Comparison of ENCODE assay signal across 7 mouse cellular contexts in the genomic region with DNA sequence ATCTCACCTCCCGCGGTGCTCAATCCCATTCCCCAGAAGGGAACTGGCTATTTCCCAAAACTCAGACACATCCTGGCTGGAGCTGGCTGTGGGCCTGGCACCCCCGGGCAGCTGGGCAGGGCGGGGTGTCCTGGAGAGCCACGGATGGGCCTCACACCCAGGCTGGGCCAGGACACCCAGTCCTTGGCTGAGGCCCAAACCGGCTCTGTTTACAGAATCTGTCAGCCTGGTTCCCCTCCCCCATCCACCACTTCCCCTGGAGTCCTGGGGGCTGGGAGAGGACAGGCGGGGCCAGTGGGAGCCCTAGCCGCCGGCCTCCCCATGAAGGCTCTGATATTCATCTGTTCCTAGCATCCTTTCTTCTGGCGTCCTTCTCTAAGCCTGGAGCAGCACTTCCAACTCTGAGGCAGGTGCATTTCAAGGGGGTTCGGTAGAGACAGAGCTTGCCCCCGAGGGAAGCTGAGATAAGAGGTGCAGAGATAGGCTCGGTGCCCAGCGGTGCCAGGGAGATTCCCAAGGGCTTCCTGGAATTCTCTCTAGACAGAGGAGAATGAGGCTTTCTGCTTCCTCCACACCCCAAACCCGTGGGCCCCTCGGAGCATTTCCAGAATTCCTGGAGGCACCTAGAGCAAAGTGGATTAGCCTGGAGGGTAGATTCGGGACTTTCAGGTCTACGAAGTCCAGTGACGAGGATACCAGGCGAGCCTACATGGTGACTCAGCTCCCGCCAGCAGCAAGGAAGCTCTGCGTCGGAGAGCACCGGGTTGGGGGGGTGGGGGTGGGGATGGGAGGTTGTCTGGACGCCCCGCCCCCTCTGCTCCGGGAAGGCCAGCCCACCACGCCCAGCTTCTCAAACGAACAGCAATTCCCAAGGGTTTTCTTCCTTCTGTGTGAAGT. TPM values are rescaled to one million over a fixed set of nuclear protein-coding genes. Genes with fewer than 3 reads are reported as not detected.
DNase-seq lines count a peak whose midpoint lies in the region; ATAC-seq and TF ChIP-seq lines count a peak whose summit lies in the region.

No protein-coding gene starts in this region.

- TF ChIP-seq POLR2A in small intestine, adult 2 months (IDR thresholded peaks at IDR 0.05; ENCODE audit: low read depth, low read length), result peak; percentile 52

- H3K36me3 ChIP-seq in limb, embryonic 10.5 days, result no peaks in the 10 kb centered on the region
- H3K36me3 ChIP-seq in midbrain, embryonic 12.5 days, result no peaks in the 10 kb centered on the region
- H3K36me3 ChIP-seq in small intestine, adult 2 months (ENCODE audit: control insufficient read depth, insufficient read depth, low read length), result no peaks in the 10 kb centered on the region

- H3K9me3 ChIP-seq in limb, embryonic 10.5 days (replicated peaks), result no peaks in the 10 kb centered on the region
- H3K9me3 ChIP-seq in midbrain, embryonic 12.5 days, result no peaks in the 10 kb centered on the region

- no peak for TF ChIP-seq CTCF in small intestine, adult 2 months (IDR thresholded peaks at IDR 0.05; ENCODE audit: extremely low read depth, insufficient read length, insufficient replicate concordance, low read depth, low read length)

- peak overlapping the region; percentile 40 for H3K9ac ChIP-seq in midbrain, embryonic 12.5 days (replicated peaks)

- 1% methylated on average over 29 of the region's 29 CpGs for WGBS in limb, embryonic 10.5 days
- WGBS in midbrain, embryonic 12.5 days, result under 1% methylated on average over 29 of the region's 29 CpGs
- WGBS in small intestine, adult 2 months, result 2% methylated on average over 29 of the region's 29 CpGs

- peak; percentile 73 to 88 for DNase-seq in adrenal gland, adult 18-20 months (ENCODE audit: low spot score in 2 of 2)
- DNase-seq in embryo, embryonic 11.5 days (ENCODE audit: low read depth, low spot score), result peak; percentile 31
- peak; percentile 100 for DNase-seq in heart, adult 11 months
- DNase-seq in kidney, adult 18-20 months, result peak; percentile 96
- DNase-seq in limb, embryonic 10.5 days (ENCODE audit: low spot score), result peak; percentile 47

- H3K27me3 ChIP-seq in limb, embryonic 10.5 days (ENCODE audit: low read depth, poor library complexity, severe bottlenecking), result peaks cover 3% of the 10 kb centered on the region
- H3K27me3 ChIP-seq in midbrain, embryonic 12.5 days, result no peaks in the 10 kb centered on the region
- no peaks in the 10 kb centered on the region for H3K27me3 ChIP-seq in small intestine, adult 2 months (ENCODE audit: control insufficient read depth, insufficient read depth, low read length)

- no peak overlapping the region; the same call in 1 of the 2 replicates for H3K27ac ChIP-seq in limb, embryonic 10.5 days
- H3K27ac ChIP-seq in midbrain, embryonic 12.5 days (replicated peaks), result no peak overlapping the region
- H3K27ac ChIP-seq in small intestine, adult 2 months (ENCODE audit: insufficient read depth, low read depth, low read length), result peak overlapping the region; percentile 96

- H3K4me1 ChIP-seq in limb, embryonic 10.5 days, result peaks cover 18% of the 10 kb centered on the region
- H3K4me1 ChIP-seq in midbrain, embryonic 12.5 days, result peaks cover 15% of the 10 kb centered on the region
- peaks cover 16% of the 10 kb centered on the region for H3K4me1 ChIP-seq in small intestine, adult 2 months (ENCODE audit: control insufficient read depth, insufficient read depth, insufficient read length, low read length)

- peak overlapping the region; percentile 54 for H3K4me2 ChIP-seq in midbrain, embryonic 12.5 days (replicated peaks)

- H3K4me3 ChIP-seq in limb, embryonic 10.5 days, result peak overlapping the region; percentile 44
- H3K4me3 ChIP-seq in midbrain, embryonic 12.5 days, result peak overlapping the region; percentile 22
- peak overlapping the region; percentile 58 for H3K4me3 ChIP-seq in small intestine, adult 2 months (ENCODE audit: low read depth, low read length)

- ATAC-seq in midbrain, embryonic 12.5 days (ENCODE audit: low FRiP score, low read depth), result peak; percentile 65; the same call in 1 of the 2 replicates

RNA-seq across cellular contexts. Expression of a gene that starts 51.2 kb away (rescaled TPM):
- total RNA-seq in adrenal gland, adult 18-20 months (2021), result 10 to 100 TPM; 15.1 to 20.1 TPM
- 132 and 141 TPM in 2 replicates for polyA plus RNA-seq in limb, embryonic 10.5 days (2016; fragmentation: Nextera tagmentation; extraction: Ambion mirVana)
- 110 and 117 TPM in 2 replicates for polyA plus RNA-seq in midbrain, embryonic 12.5 days (2016; fragmentation: Nextera tagmentation; extraction: Ambion mirVana)
- 8.3 and 14.0 TPM in 2 replicates for polyA plus RNA-seq in small intestine, adult 2 months (2012; rRNA removed)

RNA-seq across cellular contexts. Expression of a gene that starts 58.8 kb away (rescaled TPM):
- total RNA-seq in adrenal gland, adult 18-20 months (2021), result 10 to 100 TPM; 19.2 to 19.7 TPM
- polyA plus RNA-seq in limb, embryonic 10.5 days (2016; fragmentation: Nextera tagmentation; extraction: Ambion mirVana), result 0.69 and 0.78 TPM in 2 replicates
- 0.43 and 0.48 TPM in 2 replicates for polyA plus RNA-seq in midbrain, embryonic 12.5 days (2016; fragmentation: Nextera tagmentation; extraction: Ambion mirVana)
- 3.2 and 6.3 TPM in 2 replicates for polyA plus RNA-seq in small intestine, adult 2 months (2012; rRNA removed)

Comparison
In these comparisons a context has a peak if more than half of its experiments do, and no peak if none do; other contexts are left out.
1. DNase-seq: peak in every context shown above with its lines; median percentile 100 in heart, adult 11 months; 96 in kidney, adult 18-20 months; 80 in adrenal gland, adult 18-20 months; 47 in limb, embryonic 10.5 days; 31 in embryo, embryonic 11.5 days.